Mouse (Mus musculus) frontal cortex, postnatal 36 days (tissue): ENCODE data around the gene Ndufa5.
A peak's percentile ranks its signal among the peaks of the same experiment; 100 is the strongest.

Experiments used
- DNase-seq, 2 experiments: peaks; one replicate each; pipeline ENCODE4 v3.0.0; 2022; ENCODE audit warnings: low spot score in 2 of 2

Gene Ndufa5

GRCm38 (mm10) chr6:24527155-24528063 lies at the start of gene Ndufa5:
Gene Ndufa5 (minus strand): TSS chr6:24528013.
- DNase-seq: peak; percentile 88 to 89

- no peak for DNase-seq
These were observed 45.5 kb upstream of the Ndufa5 start for GRCm38 (mm10) chr6:24573319-24573718.

GRCm38 (mm10) chr6:24572431-24572830 lies 44.6 kb upstream of the Ndufa5 start:
- no peak for DNase-seq

GRCm38 (mm10) chr6:24571126-24571525 lies 43.3 kb upstream of the Ndufa5 start:
- no peak for DNase-seq

DNA sequence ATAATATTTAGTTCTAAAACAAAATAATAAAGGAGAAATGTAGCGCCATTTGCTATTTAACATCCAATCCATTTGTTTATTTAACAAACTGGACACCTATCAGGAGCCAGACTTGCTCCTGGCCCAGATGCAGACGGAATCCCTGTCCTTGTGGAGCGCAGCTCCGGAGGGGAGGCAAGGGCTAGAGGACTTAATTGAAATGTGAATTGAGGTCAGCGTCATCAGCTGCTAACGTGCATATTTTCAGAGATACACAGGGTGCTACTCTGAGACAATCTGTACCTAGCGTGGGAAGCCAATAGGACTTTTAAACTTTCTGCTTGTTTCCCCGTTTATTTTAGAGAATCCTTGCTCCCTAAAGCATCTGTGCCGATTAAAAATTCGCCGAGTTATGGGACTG lies 42.5 kb upstream of the Ndufa5 start:
- no peak for DNase-seq

- DNase-seq: no peak
These were observed 41.9 kb upstream of the Ndufa5 start for GRCm38 (mm10) chr6:24569711-24570110.

DNA sequence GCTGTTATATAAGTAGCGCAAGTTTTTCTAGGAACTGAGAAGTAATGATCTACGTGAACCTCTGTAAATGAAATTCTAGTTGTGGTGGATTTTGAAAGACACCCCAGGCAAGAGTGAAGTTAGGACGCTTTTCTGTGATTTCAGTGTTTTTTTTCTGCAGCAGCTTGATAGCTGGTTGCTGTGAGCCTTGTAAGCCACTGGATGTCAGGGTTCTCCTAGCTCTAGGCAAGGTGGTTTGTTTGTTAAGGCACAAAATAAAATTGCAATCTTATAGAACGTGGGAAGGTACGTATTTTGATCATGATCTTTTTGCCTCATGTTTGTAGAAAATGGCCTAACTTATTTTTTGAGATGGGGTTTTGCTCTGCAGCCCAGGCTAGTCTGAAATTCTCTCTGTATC lies 41.1 kb upstream of the Ndufa5 start:
- no peak for DNase-seq

GRCm38 (mm10) chr6:24564886-24565285 lies 37.1 kb upstream of the Ndufa5 start:
- no peak for DNase-seq

DNA sequence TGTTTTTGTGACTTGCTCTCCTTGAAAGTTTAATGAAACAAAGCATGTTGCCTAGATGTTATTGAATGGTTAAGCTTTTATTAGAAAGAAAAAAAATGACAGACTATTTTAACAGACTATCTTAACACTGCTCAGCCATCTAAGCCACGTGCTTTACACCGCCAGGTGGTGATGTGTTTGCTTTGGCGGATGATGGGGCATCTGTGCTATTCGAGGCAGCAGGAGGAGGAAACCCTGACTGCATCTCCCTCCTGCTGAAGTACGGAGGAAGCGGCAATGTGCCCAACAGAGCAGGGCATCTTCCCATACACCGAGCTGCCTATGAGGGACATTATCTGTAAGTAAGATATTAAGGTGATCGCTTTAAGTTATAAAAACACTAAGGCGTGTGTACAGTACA lies 36.3 kb upstream of the Ndufa5 start:
- no peak for DNase-seq

- DNase-seq: no peak
These were observed 27.7 kb upstream of the Ndufa5 start for GRCm38 (mm10) chr6:24555488-24555887.

DNA sequence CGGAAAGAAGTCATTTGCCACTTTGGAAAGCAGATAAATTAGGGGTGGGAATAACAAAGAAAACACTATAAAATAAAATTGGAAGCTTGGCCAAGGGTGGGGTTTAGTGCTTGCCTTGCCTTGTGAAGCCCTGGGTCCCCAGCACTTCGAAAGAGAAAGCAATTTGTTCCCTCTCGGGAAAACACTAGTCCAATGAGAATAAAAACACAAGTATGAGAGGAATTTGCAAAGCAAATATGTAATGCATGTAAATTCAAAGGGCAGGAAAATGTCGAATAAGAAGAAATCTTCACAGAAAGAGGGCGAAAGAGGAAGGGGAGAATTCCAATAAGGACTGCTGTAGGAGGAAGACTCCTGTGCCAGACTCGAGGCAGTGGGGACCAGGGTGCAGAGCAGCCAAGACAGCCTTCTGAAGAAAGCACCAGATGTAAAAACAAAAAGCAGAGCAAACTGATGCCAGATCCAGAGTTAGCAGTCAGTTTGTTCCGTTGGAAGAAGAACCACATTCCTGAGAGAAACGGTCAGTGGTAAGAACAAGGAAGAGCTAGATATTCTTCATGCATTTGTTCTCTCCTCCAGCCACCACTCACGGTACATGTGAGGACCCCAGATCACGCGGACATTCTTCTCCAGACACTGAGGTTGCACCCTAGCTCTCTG lies 26.7 kb upstream of the Ndufa5 start:
- DNase-seq: no peak

DNA sequence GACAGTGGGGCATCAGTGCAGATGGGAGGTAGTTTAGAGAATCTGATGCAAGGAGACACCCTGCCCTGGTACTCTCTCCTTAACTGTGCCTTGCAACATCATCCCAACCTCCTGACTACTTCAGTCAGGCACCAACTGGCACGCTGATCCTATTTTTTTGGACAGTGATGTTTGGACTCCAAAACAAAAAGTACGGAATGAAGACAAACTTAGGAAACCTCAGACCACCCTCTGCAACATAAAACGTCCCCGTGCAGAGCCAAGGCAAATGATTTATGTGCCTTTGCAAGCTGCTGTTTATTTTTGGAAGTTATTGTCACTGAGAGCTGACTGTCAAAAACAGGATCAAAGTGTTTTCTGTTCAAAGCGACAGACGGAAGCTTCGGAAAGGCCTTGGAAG lies 24.2 kb upstream of the Ndufa5 start:
- DNase-seq: no peak

- DNase-seq: no peak
These were observed 22.0 kb upstream of the Ndufa5 start for GRCm38 (mm10) chr6:24549801-24550200.

- DNase-seq: no peak
These were observed 19.1 kb upstream of the Ndufa5 start for GRCm38 (mm10) chr6:24546716-24547420.

DNA sequence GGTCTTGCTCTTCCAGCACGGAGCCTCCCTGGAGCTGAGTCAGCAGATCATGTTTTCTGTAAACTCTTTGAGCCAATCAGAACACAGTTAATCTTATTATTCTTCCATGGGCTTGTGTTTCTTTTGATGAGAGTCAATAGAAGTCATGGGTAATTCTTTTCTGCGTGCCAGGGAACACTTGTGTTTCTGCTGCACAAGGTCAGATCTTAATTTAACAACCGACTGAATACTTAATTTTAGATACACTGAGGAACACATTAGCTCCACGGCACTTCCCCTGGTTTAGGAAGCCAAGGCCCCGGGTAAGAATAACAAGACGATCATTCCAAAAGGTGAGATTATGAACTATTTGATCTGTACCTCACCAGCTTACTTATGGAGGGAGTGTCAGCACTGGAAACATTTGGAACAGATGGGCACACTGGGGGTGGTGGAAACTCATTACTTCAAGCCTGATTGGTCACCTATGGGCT lies 15.3 kb upstream of the Ndufa5 start:
- DNase-seq: no peak

GRCm38 (mm10) chr6:24542393-24542792 lies 14.6 kb upstream of the Ndufa5 start:
- no peak for DNase-seq

DNA sequence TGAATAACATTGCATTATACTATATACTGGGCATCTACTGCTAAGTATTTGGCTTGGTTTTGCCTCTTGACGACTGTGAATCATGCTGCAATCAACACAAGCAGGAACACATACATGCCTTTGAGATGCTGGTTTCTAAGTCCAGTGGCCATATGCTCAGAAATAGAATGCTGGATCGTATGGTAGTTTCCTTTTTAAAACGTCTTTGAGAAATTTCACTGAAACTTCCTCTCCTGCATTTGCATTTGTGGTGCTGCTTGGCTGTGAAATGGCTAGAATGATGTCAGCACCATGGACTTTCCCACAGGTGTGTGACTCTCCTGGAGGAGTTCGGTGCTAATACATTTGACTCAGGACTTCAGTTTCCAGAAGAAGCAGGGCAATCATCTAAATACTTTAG lies 12.3 kb upstream of the Ndufa5 start:
- DNase-seq: no peak

- no peak for DNase-seq
These were observed 10.6 kb upstream of the Ndufa5 start for GRCm38 (mm10) chr6:24538435-24538834.

- no peak for DNase-seq
These were observed 5.0 kb upstream of the Ndufa5 start for GRCm38 (mm10) chr6:24532804-24533203.

DNA sequence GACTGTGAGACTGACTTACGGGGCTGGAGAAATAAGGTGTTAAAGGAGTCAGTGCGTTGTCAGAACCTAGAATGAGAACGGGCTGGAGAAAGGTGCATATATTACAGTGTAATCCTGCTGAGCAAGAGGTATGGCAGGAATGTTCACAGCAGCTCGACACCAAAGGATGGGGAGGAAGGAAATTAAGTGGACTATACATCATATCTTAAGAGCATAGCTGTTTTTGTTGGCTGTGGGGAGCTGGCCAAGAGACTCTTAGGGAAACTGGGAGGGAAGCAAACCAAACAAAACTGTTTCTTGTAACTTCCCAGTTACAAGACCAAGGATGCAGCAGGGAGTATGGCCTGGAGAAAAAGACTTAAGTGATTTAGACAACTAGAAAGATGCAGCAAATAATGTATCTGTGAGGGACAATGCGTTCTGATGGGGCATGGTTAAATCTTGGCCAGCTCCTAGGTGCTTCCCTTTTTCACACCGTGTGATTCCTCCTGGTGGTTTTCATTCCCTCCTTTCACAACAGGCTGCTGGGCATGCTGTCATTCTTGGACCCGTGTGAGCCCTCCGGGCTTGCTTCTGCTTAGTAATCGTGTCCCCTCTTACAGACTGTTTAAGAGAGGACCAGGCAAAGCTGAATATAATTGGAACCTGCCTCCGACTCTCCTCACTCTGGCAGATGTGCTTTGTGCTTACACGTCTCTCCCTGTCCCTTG lies 3.1 kb upstream of the Ndufa5 start:
- no peak for DNase-seq

- DNase-seq: peak in 1 of 2 experiments; percentile 59
These were observed 2.4 kb upstream of the Ndufa5 start for GRCm38 (mm10) chr6:24530166-24530565.

DNA sequence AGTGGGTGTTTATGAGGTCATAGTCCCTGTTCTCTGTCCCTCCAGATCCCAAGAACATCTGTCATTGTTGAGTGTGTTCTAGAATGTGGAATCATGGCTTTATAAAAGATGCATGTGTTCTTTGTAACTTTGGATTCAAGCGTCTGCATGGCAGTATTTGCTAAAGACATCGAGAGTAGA lies 141 bp upstream of the Ndufa5 start, which contains the start of gene Asb15:
Gene Asb15 (plus strand): TSS at position 81 of the 180 bp plus-strand sequence.
- DNase-seq: no peak
